Mouse (Mus musculus) liver, adult 2 months (tissue): ENCODE results near the gene Depdc1b. TPM values are rescaled to one million over a fixed set of nuclear protein-coding genes. Genes with fewer than 3 reads are reported as not detected.

ENCODE experiments used
- DNase-seq: peaks from one replicate; pipeline ENCODE4 v3.0.0-alpha.2; 2011; ENCODE audit warnings: low read depth, low spot score; ENCODE audit errors: extremely low read depth
- H3K27ac ChIP-seq: fragments of 200-500 bp; replicated peaks from 2 replicates; pipeline ENCODE4 v1.5.1; 2012; ENCODE audit warnings: low read depth, mild to moderate bottlenecking, control low read depth, inconsistent platforms, low read length; ENCODE audit not compliant: insufficient read depth
- H3K27me3 ChIP-seq: fragments of 200-500 bp; 2 replicates; pipeline ENCODE4 v1.6.1; 2012; ENCODE audit warnings: mild to moderate bottlenecking, moderate library complexity, low read length, inconsistent platforms; ENCODE audit not compliant: control insufficient read depth, insufficient read depth
- H3K36me3 ChIP-seq: fragments of 200-500 bp; 2 replicates; pipeline ENCODE4 v1.6.1; 2012; ENCODE audit warnings: low read length, inconsistent platforms; ENCODE audit not compliant: control insufficient read depth, insufficient read depth
- H3K4me1 ChIP-seq: fragments of 200-500 bp; 2 replicates; pipeline ENCODE4 v1.6.1; 2011; ENCODE audit warnings: low read length; ENCODE audit not compliant: control insufficient read depth, insufficient read depth
- H3K4me3 ChIP-seq: fragments of 200-500 bp; 2 replicates; pipeline ENCODE4 v1.5.1; 2011; ENCODE audit warnings: low read depth, mild to moderate bottlenecking, control low read depth, low read length, moderate library complexity; ENCODE audit not compliant: insufficient read depth
- H3K79me2 ChIP-seq: fragments of 200-500 bp; 2 replicates; pipeline ENCODE4 v1.6.1; 2012; ENCODE audit warnings: inconsistent platforms, mild to moderate bottlenecking, low read length, moderate library complexity; ENCODE audit not compliant: control insufficient read depth, insufficient read depth
- H3K9ac ChIP-seq: fragments of 200-500 bp; 2 replicates; pipeline ENCODE4 v1.6.1; 2012; ENCODE audit warnings: low read depth, mild to moderate bottlenecking, control low read depth, inconsistent platforms, low read length
- CTCF ChIP-seq: fragments of 200-500 bp; IDR thresholded peaks from 2 replicates; pipeline ENCODE4 v1.5.1; 2011; ENCODE audit warnings: low read depth, low read length, control low read depth
- POLR2A ChIP-seq: fragments of 200-500 bp; IDR thresholded peaks from 2 replicates; pipeline ENCODE4 v1.6.1; 2011; ENCODE audit warnings: low read length, control low read depth; ENCODE audit not compliant: insufficient read depth; ENCODE audit errors: extremely low read depth
- WGBS: fragments of 180-500 bp; shearing (Covaris S2); methylation state at CpG from one replicate; pipeline ENCODE4 v1.1.7; 2018; 5-methylcytosine and 5-hydroxymethylcytosine counted together
- polyA plus RNA-seq: library from polyadenylated mRNA; depleted of rRNA; stranded (reverse); fragments of >200 nt; gene quantifications from 2 replicates; pipeline ENCODE4 v1.2.3, GENCODE M21; 2012; rRNA removed
- total RNA-seq: library from RNA; depleted of rRNA; stranded (reverse); fragments of >200 nt; gene quantifications from 2 replicates; pipeline ENCODE4 v1.2.3, GENCODE M21; 2014; rRNA removed

Gene Depdc1b
- total and polyA plus RNA-seq, 2 experiments = 0.28 TPM; not detected in 1

DNA sequence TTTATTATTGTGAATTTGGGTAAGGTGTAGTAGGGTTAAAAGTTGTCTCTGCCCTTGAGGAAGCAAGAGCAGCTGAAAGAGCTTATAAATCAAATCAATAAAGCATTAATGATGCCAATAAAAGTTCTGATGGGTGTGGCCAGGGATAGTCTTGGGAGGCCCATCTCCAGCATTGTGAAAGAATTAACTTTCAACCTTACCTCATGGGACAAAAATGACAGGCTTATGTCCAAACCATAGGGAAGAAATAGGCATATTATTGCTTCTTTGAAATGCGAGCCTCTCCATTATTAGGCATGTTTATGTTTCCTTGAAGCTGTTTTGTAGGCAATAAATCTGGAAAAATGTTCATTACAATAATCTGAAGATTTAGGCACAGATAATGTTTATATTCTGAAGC, 122.9 kb downstream of the Depdc1b start:
- WGBS = 91% methylated on average over 1 of the region's 1 CpGs
- H3K79me2 ChIP-seq = no peaks in the 10 kb centered on the region
- no peak for DNase-seq
- H3K4me1 ChIP-seq = no peaks in the 10 kb centered on the region
- H3K9ac ChIP-seq = no peak overlapping the region
- H3K27ac ChIP-seq = no peak overlapping the region
- H3K4me3 ChIP-seq = no peak overlapping the region
- no peaks in the 10 kb centered on the region for H3K27me3 ChIP-seq
- TF ChIP-seq POLR2A (no peak), CTCF (no peak)
- H3K36me3 ChIP-seq = no peaks in the 10 kb centered on the region

DNA sequence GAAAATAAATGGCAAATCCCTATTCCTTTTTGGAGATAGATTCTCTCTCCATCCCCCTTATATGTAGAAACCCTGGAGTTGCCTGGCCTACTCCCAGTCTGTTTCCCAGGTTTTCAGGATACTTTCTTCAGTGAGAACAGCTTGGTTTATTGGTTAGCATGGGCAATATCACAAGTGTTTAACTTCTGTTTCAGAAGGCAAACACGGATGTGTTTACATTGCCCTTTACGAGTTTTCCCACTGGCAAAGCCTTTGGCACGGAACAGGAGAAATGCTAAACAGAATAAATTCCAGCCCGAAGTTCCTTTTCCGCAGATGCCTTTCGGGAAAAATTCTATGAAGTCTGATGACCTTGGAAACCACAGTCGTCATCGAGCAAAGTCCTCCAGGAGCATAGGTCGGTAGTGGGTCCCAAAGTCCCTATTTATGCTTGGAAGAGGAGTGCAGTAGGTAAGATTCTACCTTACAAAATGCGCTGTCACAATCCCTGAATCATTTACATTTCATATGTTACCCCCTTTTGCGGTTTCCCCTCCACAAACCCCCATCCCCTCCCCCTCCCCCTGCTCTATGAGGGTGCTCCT, 132.3 kb downstream of the Depdc1b start:
- Histone ChIP-seq H3K36me3 (no peaks in the 10 kb centered on the region), H3K4me3 (no peak overlapping the region), H3K79me2 (no peaks in the 10 kb centered on the region), H3K4me1 (peaks cover 3% of the 10 kb centered on the region), H3K27ac (no peak overlapping the region), H3K9ac (no peak overlapping the region), H3K27me3 (no peaks in the 10 kb centered on the region)
- TF ChIP-seq POLR2A (no peak), CTCF (no peak)
- WGBS = 20% methylated on average over 11 of the region's 11 CpGs
- DNase-seq = peak; percentile 78

DNA sequence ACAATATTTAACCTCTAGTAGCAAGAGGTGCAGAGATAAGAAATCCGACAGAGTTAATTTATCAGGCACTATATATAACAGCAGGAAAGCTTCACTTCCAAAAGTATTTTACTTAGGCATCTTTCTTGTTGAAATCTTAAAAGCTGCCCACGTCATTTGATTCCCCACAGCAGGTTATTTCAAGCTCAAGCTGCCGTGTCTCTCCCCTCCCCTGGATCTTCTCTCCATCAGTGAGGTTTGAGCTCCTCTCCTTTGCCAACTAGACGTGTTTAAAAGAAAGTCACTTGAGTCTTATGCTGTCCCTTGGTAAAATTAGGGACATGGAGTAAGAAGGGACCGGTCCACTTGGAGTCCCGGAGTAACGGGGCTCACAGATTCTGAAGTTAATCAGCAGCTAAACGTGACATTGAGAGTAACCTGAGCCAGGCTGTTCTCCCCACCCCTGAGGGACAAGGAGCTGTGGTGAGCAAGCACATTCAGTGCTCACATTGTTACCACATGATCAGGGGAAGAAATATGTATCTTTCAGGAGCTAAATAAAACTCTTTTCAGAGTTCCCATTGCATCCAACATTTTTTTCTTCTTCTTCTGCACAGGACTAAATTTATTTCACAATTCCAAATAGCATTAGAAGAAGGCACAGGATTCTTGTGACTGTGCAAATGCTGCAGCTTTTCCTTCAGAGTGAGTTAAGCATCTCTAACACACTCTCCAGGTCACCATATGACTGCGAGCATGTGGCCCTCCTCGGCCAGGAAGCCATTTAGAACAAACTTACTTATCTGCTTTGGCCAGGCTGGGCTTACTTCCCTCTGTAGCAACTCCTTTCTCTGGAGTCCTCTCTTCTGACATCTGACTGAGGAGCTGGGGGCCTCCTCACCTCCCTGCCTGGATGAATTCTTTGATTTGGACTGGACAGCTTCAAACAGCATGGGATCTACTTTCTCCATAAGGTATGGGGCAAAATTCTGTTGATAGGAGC, 133.3 kb downstream of the Depdc1b start, which contains the start of gene Pde4d:
TSS of gene Pde4d (plus strand) at position 833 of the 982 bp plus-strand sequence.
- DNase-seq = peak; percentile 48
- no peak within 1 kb of the TSS for H3K4me3 ChIP-seq

DNA sequence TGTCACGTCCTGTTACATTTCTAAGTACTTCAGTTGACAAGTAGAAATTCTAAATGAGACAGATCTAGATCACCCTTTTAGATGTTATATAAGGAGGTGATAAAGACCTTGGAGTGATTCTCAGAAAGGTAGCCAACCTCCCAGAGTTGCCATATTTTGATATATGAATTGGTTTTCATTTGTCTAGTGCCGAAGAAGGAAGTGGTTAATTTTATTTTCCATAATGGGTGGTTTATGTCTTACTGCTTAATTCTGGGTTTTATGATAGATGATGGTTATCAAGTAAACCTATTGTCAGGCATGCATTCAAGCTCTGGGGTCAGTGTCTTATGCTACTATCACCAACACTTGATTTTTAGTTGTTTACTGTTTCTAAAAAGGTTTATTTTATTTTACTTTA, 135.0 kb downstream of the Depdc1b start:
- no peak for DNase-seq
- no peak overlapping the region for H3K27ac ChIP-seq
- no peak overlapping the region for H3K4me3 ChIP-seq
- 80% methylated on average over 2 of the region's 2 CpGs for WGBS
- no peaks in the 10 kb centered on the region for H3K36me3 ChIP-seq
- H3K9ac ChIP-seq = no peak overlapping the region
- TF ChIP-seq CTCF (no peak), POLR2A (no peak)
- H3K4me1 ChIP-seq = peaks cover 5% of the 10 kb centered on the region
- no peaks in the 10 kb centered on the region for H3K79me2 ChIP-seq
- H3K27me3 ChIP-seq = no peaks in the 10 kb centered on the region

More for the DNA sequence above, 133.3 kb downstream of the Depdc1b start, which contains the start of gene Pde4d:
- Histone ChIP-seq H3K9ac (no peak within 1 kb of the TSS), H3K27me3 (no peaks in the 10 kb centered on the region), H3K36me3 (no peaks in the 10 kb centered on the region), H3K79me2 (no peaks in the 10 kb centered on the region), H3K27ac (no peak within 1 kb of the TSS), H3K4me1 (peaks cover 5% of the 10 kb centered on the region)
- TF ChIP-seq CTCF (no peak), POLR2A (no peak)
- WGBS = 14% methylated on average over 10 of the region's 10 CpGs

DNA sequence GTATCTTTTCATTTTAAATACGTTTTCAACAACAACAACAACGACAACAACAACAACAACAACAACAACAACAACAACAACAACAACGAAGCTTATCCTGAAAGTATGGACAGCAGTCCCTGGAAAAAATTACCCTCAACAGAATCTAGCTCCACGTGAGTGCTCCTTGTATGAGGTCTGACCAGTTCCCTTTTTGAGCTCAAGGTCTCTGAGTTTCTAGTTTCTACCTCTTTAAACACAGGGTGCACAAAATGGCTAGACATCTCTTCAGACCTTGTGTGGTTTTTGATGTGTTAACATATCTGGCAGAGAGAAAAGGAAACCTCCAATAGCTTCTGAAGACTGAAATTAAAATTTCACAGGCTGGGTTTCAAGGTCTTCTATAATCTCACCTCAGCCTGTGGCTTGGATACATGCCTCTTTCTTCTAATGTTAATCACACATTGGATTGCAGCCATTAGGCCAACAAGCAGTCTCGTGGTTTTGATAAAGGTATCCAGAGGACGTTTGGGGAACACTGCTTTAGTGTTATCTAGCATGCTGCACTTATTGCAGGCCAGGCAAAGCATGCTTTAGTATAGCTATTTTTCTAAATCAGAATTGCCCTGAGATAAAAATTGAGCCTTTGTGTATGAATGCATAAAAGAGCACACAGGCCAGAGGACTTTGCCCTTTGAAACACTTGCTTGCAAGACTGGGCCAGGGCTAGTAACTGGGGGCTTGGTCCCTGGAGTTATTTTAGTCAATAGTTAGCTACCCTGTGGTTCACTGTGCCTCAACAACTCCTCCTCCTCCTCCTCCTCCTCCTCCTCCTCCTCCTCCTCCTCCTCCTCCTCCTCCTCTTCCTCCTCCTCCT, 137.2 kb downstream of the Depdc1b start:
- Histone ChIP-seq H3K36me3 (no peaks in the 10 kb centered on the region), H3K27ac (no peak overlapping the region), H3K9ac (no peak overlapping the region), H3K79me2 (no peaks in the 10 kb centered on the region), H3K4me3 (no peak overlapping the region), H3K4me1 (peaks cover 5% of the 10 kb centered on the region), H3K27me3 (no peaks in the 10 kb centered on the region)
- DNase-seq = peak; percentile 30
- TF ChIP-seq POLR2A (no peak), CTCF (no peak)
- WGBS = 57% methylated on average over 6 of the region's 6 CpGs

Other genes starting within 250 kb of the Depdc1b start
- gene Ndufaf2, start 157.7 kb upstream of the Depdc1b start, total RNA-seq = 13.0 and 26.1 TPM in 2 replicates
- gene Ndufaf2, start 157.7 kb upstream of the Depdc1b start, polyA plus RNA-seq = 10.5 and 13.8 TPM in 2 replicates
- gene Ercc8, start 157.6 kb upstream of the Depdc1b start, total RNA-seq = 3.0 and 3.7 TPM in 2 replicates
- gene Ercc8, start 157.6 kb upstream of the Depdc1b start, polyA plus RNA-seq = 3.7 and 3.9 TPM in 2 replicates
- gene Elovl7, start 101.9 kb upstream of the Depdc1b start, total RNA-seq = 0.09 and 0.34 TPM in 2 replicates
- gene Elovl7, start 101.9 kb upstream of the Depdc1b start, polyA plus RNA-seq = 0.05 and 0.07 TPM in 2 replicates
- gene Pde4d, start 133.6 kb downstream of the Depdc1b start, total RNA-seq = 12.9 and 13.6 TPM in 2 replicates
- gene Pde4d, start 133.6 kb downstream of the Depdc1b start, polyA plus RNA-seq = 2.3 and 2.6 TPM in 2 replicates